Mouse (Mus musculus): ENCODE results near the gene Eef1akmt2. TPM values are rescaled to one million over a fixed set of nuclear protein-coding genes. Genes with fewer than 3 reads are reported as not detected.
A peak's percentile ranks its signal among the peaks of the same experiment; 100 is the strongest.

Eef1akmt2 gene
- total RNA-seq (2021) (10 to 100 TPM; 19.5 to 27.9 TPM), polyA plus RNA-seq (2012; rRNA removed) (4.3 and 5.1 TPM in 2 replicates)
- long read RNA-seq, transcript Eef1akmt2-201 (6 exons, 1,107 nt), result major isoform, 6 of 22 reads
- long read RNA-seq, partial matches to known transcripts, result 5 of 22 reads
- long read RNA-seq, other reads (novel, unspliced or antisense), result 9 of 22 reads

DNA sequence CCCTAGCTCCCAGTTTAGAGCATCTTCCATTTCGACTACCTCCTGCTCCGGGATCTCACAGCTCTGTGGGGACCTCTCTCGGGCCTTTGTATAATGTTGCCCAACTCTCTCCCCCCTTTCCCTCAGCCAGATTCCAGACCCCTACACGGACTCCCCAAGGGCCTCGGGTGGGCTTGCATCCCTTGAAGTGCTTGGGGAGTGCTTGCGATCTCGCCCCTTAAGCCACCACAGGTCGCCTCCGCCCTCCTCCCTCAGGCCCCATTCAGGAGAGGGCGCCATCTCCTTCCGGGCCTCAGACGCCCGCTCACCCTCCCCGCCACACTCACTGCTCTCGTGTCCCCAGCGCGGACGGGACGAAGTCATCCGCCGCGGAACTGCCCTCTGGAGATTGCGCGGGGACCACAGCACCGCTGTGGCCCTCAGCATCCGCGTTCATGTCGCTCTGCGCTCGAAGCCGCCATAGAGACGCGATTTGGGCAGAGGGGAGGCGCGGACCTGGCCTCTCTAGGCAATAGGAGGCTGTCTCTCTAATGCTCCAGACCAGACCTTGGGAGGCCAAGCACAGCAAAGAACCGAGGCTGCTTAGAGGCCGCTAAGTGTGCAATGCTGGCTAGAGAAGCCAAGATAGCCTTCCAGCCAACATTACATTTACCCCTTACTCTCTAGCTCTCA, at the start of gene Eef1akmt2:
TSS of gene Eef1akmt2 (minus strand) at position 501 of the 672 bp plus-strand sequence.
- peak; percentile 91 for DNase-seq

DNA sequence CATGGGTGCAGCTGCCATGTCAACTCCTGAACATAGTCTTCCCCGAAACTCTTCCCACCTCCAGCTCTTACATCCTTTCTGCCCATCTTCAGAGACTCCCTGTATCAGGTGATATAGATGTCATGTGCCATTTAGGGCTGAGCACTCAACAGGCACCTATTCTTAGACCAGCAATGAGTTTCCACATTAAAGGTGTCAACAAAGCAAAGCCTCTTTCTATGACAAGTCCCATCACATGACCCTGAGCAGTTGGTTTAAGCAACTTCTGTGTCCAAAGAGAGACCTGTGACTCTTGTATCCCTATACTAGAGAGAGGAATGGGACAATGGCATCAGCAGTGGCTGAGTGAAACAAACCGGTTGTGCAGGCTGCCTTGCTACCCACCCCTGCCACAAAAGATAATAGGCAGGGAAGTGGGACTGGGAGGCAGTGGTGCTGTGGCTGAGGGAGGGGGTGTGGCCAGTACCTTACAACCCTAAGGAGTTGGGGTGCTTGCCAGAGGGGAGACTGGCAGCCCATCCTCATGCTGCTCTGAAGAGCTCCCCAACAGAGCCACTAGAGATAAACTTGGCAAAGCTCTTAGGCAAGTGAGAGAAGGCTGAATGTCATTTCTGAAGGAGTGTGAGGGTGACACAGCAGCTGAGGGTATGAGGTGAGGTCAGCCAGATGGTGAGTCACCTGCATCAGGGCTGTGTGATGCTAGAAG, 48.5 kb upstream of the Eef1akmt2 start:
- DNase-seq, result peak; percentile 76

DNA sequence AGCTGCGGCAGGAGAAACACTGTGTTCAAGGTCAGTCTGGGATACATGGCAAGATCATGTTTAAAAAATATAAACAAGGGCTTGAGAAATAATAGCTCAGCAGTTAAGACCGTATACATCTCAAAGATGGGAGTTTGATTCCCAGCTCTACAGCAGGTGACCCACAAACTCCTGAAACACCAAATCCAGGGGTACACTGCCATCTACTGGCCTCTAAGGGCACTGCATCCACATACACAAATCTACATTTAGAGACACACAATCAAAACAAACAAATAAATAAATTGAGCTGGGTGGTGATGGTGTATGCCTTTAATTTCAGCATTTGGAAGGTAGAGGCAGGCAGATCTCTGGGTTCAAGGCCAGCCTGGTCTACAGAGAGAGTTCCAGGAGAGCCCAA, 45.8 kb upstream of the Eef1akmt2 start:
- DNase-seq, result no peak

DNA sequence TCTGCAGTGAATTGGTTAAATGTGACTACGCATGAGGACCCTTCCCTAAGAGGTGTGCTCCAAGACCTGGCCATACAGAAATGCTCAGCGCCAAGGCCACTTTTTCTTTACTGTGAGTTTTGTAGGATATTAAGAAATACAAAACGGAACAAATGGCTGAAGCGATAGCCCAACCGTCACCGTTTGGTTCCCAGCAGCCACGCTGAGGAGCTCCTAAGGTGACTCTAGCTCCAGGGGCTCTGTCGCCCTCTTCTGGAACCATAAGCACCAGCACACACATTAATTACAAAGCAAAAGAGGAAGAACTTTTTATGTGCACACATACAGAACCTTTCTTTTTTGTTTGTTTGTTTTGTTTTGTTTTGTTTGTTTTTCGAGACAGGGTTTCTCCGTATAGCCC, 44.8 kb upstream of the Eef1akmt2 start:
- no peak for DNase-seq

DNA sequence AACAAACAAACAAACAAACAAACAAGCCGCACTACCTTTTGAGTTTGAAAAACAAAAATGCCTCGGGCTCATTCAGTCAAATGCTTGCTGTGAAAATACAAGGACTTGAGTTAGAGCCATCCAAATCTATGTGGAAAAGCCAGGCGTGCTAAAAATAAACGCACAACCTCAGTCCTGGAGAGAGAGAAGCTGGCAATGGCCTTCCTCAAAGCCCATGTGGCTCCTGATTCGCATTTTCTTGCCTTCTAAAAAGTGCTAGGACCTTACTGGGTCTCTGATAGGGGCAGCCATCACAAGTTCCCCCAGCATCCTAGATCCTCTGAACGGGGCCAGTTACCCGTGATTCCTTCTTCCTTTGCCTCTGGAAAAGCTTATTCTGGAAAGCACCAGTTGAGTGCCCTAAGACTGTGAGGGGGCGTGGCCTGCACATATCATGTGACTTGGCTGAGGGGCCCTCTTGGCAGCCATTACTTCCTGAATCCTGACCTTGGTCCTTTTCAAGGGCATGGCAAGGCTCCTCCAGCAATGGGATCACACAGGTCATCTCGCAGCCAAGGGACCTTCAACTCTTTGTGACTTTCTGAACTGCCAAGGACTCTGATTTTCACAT, 43.8 kb upstream of the Eef1akmt2 start:
- peak; percentile 78 for DNase-seq

DNA sequence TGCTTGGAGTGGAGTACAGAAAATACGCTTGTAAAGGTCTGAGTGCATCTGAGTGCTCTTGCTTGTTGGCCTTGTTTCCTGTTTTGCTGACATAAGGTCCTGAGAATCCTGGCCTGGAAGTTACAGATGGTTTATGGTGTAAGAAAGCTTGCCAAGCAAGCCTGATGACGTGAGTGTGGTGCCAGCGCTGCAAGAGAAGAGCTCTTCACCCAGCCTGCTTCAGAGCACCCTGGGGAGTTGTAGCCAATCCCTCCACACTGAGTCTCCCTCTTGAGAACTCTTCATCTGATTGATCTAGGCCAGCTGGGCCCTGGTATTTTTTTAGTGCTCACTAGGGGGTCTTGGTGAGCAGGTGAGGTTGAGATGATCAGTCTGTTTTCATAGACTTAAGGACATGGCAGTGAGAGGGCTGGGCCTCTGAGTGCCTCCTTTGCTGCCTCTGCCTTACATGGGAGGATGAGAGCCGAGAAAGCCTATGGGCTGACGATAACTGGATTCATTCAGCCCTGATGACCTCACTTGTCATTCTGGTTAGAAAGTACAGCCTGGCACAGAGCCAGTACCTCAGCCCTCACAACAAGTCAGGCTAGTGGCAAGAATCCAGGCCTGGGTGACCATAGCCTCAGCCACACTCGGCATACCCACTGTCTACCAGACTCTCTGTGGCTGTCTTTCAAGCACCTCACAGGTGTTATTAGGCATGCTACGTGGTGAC, 42.5 kb upstream of the Eef1akmt2 start:
- peak; percentile 77 for DNase-seq

DNA sequence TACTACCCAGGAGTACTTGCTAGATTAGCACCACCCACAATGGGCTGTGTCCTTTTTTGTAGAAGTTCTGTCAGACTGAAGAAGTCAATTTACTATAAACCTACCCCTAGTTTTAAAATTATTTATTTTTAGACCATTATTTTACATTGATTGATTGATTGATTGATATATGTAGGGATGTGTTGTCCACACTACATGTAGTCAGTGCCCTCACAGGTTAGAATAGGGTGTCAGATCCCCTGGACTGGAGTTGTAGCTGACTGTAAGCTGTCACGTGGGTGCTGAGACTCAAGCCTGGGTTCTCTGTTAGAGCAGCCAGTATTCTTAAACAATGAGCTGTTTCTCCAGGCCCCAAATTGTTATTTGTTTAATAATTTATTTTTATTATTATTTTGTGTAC, 40.9 kb upstream of the Eef1akmt2 start:
- no peak for DNase-seq

DNA sequence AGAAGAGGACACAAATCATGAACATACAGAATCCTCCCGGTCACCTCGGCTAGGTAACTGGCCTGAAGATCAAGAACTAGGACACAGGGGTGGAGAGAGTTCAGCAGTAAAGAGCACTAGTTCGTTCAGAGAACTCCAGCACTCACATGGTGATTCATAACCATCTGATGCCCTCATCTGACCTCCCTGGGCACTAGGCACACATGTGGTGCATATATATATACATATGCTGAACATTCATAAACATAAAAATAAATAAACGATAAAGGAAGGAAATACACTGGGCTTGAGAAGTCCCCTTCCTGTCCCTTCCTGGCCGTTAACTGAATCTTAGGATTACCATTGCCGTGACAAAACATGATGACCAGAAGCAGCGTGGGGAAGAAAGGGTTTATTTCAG, 40.3 kb upstream of the Eef1akmt2 start:
- DNase-seq, result no peak

DNA sequence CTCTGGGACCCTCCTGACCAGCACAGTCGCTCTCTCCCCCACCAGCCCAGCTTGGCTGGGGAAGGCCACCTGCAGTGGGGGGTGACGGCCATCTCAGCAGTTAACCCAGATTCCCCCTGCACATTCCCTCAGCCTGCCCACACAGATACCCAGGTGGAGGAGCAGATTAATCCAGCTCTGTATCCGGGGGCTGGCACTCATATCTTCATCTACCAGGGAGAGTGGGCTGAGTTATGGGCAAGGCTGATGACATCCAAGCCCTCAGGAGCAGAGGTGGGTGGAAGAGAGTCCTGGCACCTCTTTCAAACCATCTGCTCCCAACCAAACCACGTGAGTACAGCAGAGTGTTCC, 39.8 kb upstream of the Eef1akmt2 start:
- no peak for DNase-seq

DNA sequence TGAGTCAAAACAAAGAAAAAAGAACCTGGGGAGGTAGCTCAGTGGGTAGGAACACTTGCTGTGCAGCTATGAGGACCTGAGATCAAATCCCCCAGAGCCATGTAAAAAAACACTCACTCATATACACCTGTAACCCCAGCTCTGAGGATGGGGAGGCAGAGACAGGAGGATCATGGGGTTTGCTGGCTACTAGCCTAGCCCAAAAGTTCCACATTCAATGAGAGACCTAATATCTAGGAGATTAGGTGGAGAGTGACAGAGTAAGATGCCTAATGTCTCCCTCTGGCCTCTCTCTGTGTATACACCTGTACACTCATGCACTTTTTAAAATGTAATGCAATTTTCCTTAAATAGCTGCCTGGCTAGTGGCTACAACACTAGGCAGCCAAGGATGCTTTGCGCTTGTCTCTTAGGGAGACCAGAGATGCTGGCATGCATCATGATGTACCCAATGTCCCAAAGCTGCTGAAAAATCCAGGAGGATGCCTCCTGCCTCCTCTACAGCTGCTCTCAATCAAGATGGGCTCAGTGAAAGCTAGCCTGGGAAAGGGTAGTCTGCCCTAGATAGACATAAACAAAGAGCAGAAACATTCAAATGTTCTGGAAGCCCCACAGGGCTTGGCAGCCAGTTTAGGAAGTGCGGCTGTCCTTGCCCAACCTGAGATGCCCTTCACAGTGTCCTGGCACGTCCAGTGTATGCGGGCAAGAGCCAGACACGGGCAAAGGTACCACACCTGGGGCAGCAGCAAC, 39.3 kb upstream of the Eef1akmt2 start:
- DNase-seq, result peak; percentile 14

DNA sequence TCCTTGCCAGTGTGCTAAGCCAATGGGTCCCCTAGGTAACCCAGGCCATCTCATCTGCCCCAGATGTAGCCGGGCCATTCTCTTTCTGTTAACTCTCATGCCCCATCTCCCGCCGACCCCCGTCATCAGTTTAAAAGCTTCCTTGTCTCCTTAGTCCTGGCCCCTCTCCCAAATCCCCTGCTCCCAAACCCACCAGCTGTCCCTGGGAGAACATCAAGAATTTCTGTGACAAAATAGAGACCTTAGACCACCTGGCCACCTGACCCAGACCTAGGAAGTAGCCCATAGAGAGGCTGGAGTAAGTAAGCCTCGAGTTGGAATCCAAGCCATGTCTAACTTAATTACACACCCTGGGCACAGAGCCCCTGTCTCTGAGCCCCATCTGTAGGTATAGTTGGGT, 37.7 kb upstream of the Eef1akmt2 start:
- no peak for DNase-seq

DNA sequence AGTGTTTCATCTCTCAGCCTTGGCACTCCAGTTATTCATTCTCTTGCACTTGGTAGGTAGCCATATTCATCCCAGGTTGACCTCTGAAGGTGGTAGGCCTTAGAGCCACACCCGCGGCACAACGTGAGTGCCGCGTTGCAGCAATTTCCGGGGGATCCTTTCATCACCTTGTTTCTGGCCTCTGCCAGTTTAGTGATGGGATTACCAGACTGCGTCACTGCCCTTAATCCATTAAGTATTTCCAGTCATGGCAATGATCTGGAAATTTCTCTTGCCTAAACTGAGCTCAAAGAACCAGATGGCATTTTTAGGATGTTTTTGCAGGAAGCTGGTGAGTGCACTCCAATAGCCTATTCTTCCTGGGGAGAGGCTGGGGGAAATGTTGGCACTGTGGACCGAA, 37.2 kb upstream of the Eef1akmt2 start:
- DNase-seq, result no peak

DNA sequence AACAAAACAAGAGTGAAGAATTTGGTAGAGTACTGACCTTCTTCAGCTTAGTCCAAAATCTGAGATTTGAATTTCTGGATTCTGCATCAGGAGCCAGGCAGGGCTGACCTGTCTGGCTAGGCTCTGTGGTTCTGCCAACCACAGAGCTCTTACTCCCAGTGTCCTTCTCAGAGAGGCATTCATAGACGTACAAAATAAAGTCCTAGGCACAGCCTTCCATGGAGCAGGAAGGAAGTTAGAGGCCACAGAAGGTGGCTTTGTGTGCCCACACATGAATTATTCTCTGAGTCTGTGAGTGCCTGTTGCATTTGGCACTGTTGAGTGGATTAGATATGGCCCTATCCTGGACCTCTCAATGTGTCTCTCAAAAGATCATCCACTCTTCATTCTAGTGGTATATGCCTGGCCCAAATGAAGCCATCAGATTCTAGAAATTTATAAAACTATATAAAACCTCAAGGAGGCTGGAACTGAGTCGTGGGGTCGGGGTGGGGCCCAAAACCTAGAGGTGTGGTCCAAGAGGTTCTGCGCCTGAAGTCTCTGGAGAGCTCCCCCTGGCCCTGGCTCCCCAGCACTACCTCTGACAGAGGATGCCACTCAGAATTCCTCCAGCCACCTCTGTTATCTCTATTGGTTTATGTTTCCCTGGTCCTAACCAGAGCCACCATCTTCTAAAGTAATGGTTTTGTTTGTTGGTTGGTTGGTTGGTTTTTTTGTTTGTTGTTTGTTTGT, 36.2 kb upstream of the Eef1akmt2 start:
- no peak for DNase-seq

DNA sequence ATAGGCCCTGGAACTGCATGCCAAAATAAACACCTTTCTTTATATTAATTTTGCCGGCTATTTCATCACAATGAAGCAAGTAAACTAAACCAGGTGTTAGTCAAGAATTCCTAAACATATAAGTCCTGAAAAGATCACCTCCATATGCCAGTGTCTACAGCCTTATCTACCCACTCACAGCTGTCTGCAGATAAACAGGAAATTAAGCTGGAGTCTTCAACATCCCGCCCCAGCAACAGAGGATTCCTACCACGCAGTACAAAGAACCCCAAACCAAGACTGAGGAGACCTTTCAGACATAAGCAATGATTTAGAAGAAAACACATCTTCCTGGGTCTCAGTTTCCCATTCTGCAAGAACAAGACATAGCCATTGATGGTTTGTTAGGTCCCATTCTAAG, 35.6 kb upstream of the Eef1akmt2 start:
- DNase-seq, result no peak

DNA sequence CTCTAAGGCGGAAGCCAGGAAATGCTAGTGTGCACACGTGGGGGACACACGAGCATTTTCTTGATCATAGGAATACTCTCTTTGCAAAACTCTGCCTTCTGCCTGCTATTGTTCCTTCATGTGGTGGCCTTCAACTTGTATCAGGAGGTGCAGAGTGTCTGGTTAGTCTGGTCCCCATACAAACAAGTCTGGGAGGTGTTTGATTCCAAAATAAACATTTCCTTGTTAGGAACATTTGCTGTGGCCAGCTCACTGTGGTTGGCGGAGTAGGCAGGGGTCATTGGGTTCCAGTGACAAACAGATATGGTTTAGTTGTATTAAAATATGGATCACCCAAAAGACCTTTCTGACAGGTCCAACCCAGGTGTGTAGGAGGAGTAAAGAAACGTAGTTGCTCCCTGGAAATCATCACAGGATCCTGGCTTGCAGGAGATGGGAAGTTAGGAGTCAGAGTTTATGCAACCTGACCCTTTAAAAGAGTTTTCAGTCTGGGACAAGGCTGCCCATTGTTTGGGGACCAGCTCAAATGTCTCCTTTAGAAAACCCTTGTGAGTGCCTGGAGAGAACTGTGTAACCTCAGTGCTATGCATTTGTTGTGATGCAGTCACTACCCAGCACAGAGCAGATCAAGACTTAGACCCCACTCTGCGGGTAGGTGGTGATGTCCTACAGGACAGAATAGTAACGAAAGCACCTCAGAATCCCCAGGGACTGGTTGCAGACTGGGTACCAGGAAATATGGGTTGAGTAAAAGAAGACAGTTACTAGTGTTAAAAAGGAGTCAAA, 34.7 kb upstream of the Eef1akmt2 start:
- no peak for DNase-seq

DNA sequence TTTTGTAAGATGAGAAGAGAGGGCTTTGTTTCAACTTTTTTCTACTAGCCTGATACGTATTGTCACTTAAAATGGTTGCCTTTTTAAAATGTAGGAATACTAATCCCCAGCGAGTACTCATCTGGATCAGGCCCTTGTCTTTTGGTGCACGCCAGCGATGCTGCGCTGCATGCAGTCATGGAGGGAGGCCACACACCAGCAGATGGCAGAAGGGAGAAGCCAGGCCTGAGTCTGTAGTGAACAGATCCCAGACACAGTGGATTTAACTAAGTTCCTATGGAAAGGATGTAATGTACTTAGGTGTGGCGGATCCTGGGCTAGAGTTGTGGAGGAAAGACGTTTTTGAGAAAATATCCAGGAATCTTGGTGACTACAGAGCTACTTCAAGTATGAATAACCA, 31.6 kb upstream of the Eef1akmt2 start:
- DNase-seq, result no peak

DNA sequence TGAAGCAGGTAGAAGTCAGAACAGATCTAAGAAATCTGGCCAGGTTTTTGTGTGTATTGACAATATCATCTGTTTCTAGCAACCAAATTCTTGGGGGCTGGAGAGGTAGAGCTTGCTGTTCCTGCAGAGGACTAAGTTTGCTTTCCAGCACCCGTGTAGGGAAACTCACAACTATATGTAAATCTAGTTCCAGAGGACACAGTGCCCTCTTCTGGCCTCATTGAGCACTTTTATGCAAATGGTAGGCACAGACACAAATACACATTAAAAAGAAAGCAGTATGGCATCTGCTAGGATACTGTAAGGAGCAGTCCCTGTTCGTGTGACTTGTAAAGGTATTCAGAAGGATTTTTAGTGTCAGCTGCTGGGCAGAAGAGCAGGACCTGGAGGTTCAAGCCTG, 29.9 kb upstream of the Eef1akmt2 start:
- no peak for DNase-seq

DNA sequence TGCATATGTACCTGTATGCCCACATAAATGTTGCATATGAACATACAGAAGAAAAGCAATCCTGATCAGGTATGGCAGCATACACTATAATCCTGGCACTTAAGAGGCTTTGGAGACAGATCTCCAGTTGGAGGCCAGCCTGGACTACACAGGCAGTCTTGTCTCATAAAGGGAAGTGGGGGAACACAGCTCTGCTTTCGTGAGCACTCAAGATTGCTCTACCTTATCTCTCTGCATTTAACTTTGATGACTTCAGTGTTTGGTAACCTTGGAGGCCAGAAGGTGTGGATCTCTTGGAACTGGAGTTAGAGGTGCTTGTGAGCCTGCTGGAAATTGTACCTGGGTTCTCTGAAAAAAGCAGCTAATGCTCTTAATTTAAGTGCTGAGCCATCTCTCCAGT, 27.8 kb upstream of the Eef1akmt2 start:
- no peak for DNase-seq

DNA sequence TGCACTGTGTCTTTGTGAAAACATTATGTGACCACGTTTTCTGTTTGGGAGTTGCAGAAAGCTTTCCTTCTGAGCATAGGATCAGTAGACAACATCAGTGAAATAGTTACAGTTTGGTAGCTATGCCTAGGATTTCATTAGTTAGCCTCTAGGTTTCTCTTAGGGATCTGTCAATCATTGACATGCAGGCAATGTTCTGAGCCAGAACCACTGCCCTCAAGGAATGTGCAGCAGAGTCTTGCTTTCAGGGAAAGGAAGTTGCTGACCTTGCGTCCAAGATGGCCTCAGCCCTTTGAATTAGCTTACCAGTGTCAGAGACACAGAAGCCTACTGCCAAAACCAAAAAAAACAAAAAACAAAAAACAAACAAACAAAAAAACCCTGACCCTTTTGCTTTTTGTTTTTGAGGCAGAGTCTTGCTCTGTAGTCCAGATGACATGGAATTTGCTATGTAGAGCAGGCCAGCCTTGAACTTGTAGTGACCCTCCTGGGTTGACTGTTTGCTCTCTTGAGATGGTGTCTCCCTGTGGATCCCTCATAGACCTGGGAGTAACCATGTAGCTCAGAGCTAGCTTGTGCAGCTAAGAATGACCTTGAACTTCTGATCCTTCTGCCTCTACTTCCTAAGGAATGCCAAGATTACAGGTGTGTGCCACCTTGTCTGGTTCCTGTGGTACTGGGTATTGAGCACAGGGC, 23.1 kb upstream of the Eef1akmt2 start:
- DNase-seq, result no peak

DNA sequence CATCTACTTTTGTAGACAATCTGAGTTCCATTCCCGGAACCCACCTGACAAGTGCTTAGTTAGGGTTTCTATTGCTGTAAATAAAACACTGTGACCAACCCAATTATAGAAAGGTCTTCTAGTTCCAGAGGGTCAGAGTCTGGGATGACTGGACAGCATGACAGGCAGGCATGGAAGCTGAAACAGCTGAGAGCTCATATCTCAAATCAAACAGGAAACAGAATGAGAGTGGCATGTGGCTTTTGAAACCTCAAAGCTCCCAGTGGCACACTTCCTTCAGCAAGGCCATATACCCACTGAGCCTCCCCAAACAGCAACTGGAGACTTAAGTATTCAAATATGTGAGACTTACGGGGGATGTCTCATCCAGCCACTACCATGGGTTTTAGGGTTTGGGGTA, 20.6 kb upstream of the Eef1akmt2 start:
- no peak for DNase-seq

Measured in adrenal gland, adult 2 months (tissue).